Mouse (Mus musculus) lung, postnatal 0 days (tissue): ENCODE data around the gene Idh3g.
A peak's percentile ranks its signal among the peaks of the same experiment; 100 is the strongest.

ENCODE experiments used
- CTCF ChIP-seq: IDR thresholded peaks from 2 replicates; pipeline ENCODE4 v1.5.1; 2016; ENCODE audit warnings: antibody characterized with exemption, mild to moderate bottlenecking
- EP300 ChIP-seq: IDR thresholded peaks from 2 replicates; pipeline ENCODE4 v1.6.1; 2016; ENCODE audit warnings: antibody characterized with exemption, mild to moderate bottlenecking, control low read depth

- TF ChIP-seq CTCF (peak; percentile 48), EP300 (no peak)
Measured at GRCm38 (mm10) chrX:73738155-73738554, 48.5 kb downstream of the Idh3g start.
